Mouse (Mus musculus) 3T3-L1 (cell line): ENCODE data around the gene Zc3h4.

ENCODE experiments used
- DNase-seq: peaks from one replicate; pipeline ENCODE4 v3.0.0-alpha.2; 2015; ENCODE audit warnings: low read depth, low spot score

The Zc3h4 gene

DNA sequence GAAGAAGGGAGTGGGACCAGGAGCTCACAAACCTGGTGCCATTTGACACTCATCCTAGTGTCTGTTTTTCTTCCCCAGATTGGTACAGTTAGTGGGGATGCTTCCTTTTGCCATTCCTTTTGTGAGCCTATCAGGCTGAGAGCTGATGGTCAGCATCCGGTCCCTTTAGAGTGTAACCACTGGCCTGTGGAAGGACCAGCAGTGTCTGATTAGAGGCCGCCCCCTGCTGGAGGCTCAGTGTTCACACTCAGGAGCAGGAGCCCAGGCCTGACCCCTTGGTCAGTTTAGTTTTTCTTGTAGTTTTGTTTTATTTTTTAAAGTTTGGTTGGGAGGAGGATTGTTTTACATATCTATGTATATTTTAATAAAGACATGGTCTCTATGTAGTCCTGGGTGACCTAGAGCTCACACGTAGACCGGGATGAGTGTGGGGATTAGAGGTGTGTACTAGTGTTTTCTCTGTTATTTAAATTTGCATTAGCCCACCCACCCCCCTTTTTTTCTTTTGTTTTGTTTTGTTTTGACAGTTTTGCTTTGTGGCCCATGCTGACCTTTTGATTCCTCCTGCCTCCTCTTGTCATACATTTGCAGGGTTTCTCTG lies 25.5 kb downstream of the Zc3h4 start:
- DNase-seq, result peak; percentile 80

DNA sequence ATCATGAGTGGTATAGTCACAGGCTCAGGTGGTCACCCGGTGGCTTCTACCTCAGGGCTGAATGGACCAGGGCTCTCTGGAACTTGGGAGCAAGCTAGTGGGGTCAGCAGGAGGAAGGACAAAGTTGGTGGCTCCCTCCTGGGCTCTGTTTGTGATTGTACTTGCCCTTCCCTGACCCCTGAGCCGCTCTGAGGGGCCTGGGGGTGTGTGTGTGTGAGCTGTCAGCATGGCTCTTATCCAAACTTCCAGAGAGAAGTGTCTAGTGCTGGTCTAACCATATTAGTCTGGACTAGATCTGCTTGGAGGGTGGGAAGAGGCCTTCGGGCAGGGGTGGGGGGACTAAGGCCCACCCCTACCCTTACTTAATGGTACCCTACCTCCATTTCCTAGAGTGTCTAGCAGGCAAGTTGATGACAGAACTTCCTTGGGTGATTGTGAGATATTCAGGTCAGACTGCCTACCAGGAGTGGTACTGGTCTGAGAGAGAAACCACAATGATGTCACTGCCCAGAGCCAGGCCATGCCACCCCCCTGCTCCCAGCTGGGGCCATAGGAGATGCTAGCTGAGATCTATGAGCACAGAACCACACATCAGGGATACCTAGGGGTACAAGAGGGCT lies 32.8 kb downstream of the Zc3h4 start:
- peak; percentile 26 for DNase-seq

DNA sequence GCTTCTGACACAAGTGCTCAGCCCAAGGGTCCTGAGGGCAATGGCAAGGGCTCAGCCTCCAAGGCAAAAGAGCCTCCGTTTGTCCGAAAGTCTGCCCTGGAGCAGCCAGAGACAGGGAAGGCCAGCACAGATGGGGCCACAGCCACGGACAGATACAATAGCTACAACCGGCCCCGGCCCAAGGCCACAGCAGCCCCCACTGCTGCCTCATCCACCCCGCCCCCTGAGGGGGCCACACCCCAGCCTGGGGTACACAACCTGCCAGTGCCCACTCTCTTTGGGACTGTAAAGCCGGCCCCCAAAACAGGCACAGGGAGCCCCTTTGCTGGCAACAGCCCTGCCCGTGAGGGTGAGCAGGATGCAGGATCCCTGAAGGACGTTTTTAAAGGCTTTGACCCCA lies 34.4 kb downstream of the Zc3h4 start:
- DNase-seq, result no peak

DNA sequence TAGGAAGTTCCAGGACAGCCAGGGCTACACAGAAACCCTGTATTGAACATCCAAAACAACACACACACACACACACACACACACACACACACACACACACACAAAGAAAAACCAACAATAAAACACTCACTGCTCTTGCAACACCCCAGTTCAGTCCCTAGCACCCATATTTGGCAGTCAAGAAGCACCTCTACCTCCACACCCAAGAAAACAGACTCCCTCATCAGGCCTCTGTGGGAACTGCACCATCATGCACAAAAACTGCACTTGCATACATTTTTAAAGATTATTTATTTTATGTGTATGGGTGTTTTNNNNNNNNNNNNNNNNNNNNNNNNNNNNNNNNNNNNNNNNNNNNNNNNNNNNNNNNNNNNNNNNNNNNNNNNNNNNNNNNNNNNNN lies 40.5 kb downstream of the Zc3h4 start:
- DNase-seq, result peak; percentile 20

DNA sequence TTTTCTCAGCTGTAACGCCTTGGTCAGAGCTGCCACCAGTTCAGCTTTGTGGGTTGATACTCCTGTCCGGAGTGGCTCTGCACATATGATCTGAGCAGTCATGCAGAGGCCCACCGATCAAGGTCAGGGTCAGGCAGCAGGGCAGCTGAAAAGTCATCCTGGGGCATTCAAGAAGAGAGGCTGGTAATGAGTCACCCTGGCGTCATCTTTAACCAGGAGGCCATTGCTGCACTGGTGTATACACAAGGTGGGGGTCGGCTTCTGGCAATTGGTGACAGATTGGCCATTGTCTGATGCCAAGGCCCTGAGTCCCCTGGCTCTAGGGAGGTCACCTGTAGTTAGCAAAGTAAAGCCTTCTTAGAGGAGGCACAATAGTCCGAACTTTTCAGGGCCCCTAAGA lies 50.9 kb downstream of the Zc3h4 start:
- peak; percentile 48 for DNase-seq

DNA sequence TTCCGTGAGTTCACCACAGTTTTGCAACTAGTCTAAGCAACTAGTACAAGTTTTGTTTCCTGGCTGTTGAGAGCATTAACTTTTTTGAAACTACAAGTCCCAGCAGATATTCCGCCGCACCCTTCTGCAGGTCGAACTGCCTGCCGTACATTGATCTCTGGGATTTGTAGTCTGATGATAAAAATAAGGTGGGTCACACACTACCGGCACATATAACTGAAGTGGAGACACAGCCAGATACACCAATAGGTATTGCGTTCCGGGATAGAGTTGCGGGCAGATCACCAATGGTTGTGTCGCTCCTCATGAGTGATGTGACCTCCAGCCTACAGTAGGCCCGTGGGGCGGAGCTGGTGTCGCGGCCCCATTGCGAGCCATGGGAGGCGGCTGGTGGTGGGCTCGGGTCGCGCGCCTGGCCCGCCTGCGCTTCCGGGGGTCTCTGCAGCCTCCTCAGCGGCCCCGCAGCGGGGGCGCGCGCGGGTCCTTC lies 51.9 kb downstream of the Zc3h4 start, which contains the start of gene Tmem160:
Gene Tmem160 (plus strand): TSS at position 193 of the 487 bp plus-strand sequence.
- peak; percentile 96 for DNase-seq

DNA sequence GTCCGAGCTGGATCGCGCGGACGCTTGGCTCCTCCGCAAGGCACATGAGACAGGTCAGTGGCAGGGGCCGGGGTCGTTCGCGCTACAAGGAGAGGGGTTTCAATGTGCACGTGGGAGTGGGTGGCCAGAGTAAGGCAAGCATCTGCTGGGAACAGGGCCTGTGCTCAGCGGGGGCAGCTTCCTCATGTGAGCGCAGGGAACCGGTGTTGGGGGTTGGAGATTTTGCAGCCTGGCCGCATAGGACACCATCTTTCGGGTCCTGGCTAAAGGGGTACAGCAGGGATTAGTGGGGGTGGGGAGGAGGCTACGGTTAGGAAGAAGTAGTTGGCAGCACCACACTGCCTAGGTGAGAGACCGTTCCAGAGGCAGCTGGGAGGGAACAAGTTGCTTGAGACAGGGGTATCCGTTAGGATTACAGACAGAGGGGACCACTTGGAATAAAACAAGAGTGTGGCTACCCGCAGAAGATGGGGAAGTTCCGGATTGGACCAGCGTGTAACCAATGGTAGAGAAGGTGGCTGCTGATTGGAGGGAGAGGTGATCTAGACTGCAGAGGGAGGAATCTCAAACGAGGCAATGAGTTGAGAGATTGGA lies 52.5 kb downstream of the Zc3h4 start:
- peak; percentile 75 for DNase-seq

- no peak for DNase-seq
Observed at GRCm38 (mm10) chr7:16455016-16455415, 54.3 kb downstream of the Zc3h4 start.

DNA sequence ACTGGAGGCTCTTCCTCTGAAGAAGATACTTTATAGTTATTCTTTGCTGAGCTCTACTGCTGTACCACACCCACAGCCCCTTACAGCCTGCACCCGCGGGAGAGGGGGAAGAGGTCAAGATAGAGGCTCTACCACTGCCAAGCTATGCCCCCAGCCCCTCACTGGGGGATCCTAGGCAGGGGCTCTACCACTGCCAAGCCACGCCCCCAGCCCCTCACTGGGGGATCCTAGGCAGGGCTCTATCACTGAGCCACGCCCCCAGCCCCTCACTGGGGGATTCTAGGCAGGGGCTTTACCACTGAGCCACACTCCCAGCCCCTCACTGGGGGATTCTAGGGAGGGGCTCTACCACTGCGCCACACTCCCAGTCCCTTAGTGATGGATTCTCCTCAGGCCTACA lies 55.6 kb downstream of the Zc3h4 start:
- no peak for DNase-seq

- DNase-seq, result no peak
Observed at GRCm38 (mm10) chr7:16460566-16460965, 59.9 kb downstream of the Zc3h4 start.

GRCm38 (mm10) chr7:16461151-16461550 lies 60.4 kb downstream of the Zc3h4 start:
- DNase-seq, result no peak

DNA sequence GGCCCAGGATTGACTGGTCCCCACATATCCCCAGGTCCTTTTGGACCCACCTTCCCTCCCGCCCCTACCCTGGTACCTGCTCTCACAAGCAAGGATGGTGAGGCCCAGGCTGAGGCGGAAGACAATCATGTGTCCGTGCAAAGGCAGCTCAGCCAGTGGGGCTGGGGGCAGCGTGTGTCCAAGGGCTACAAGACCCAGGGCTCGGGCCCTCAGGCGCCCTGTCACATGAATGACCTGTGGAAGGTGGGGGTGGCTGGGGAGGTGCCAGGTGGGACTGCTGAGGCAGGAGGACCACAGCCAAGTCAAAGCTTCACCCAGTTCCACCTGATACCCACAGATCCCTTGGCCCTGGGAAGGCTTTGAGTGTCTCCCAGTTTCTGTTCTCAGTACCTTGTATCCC lies 61.0 kb downstream of the Zc3h4 start:
- DNase-seq, result no peak

DNA sequence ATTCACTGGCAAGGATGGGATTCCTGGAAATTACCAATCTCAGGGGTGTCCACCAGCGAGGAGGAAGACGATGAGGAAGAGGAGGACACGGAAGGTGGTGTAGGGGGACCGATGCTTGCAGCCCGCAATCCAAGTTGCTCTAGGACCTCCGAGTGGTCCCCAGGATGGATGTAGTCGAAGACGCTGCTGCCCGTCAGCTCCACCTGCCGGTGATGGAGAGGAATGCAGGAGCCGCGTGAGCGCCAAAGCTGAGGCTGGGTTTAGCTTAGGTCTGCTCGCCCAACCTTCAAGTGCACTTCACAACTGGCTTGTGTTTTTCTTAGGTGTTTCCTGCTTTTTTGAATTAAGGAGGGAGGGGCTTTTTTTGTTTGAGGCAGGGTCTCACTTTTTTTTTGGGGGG lies 62.5 kb downstream of the Zc3h4 start:
- peak; percentile 73 for DNase-seq

- peak; percentile 71 for DNase-seq
Observed at GRCm38 (mm10) chr7:16465160-16465559, 64.5 kb downstream of the Zc3h4 start.

DNA sequence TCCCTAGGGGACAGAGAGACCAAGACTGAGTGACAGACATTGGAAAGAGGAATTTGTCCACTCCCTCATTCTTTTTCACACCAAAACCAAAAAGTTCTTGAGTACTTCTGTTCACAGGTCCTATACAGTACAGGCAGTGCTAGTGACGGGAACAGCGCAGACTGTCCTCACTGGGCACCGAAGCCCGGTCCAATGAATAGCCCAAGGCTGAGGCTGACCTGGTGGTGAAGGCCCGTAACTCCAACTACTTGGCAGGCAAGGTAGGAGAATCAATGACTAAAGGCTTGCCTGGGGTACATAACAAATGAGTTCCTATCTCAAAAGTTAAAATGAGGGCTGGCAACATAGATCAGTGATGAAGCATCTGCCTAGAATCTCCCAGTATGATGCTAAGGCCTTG lies 64.9 kb downstream of the Zc3h4 start:
- DNase-seq, result no peak

- DNase-seq, result peak; percentile 49
Observed at GRCm38 (mm10) chr7:16466565-16466964, 65.9 kb downstream of the Zc3h4 start.

DNA sequence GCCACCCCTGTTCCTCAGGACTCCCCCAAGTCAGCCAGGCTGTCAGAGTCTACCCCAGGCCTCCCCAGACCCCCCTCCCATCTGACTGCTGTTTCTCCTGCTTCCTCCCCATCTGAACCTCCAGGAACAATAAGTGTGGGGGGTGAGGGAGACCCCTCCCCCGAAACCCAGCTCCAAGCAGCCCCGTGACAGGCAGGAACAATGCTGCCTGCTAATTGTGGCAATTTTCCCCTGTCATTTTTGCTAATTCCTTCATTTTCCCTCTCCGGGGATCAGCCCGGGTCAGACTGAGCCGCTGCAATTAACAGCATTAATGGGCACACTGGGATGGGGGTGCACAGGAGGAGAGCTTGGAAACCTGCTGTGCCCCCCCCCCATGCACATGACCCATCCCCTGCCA lies 67.4 kb downstream of the Zc3h4 start:
- DNase-seq, result no peak

DNA sequence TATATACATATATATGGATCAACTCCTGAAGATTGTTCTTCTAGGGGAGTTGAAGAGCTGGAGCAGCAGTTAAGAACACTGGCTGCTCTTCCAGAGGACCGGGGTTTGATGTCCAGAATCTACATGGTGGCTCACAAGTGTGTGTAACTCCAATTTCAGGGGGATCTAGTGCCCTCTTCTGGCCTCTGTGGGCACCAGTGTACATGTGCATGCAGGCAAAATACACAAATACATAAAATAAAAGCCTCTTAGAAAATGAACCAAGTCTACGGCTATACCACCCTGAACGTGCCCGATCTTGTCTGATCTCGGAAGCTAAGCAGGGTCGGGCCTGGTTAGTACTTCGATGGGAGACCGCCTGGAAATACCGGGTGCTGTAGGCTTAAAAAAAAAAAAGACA lies 70.8 kb downstream of the Zc3h4 start:
- DNase-seq, result peak; percentile 48

GRCm38 (mm10) chr7:16472116-16472709 lies 71.5 kb downstream of the Zc3h4 start:
- DNase-seq, result no peak

DNA sequence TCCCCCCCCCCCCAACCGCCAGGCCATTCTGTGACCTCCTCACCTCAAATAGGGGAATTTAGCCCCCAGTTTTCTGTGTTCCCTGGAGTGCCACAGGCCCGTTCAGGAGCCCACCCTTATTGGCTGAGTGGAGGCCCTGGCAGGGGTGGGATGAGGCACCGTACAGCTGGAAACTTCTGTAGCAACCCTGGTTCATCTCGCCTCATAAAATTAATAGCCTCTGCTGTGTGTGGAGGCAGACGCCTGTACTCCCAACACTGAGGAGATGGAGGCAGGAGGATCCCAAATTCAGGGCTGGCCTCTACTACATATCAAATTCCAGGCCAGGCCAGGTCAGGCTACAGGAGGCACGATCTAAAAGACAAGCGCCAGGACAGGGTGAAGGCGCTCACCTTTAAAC lies 73.1 kb downstream of the Zc3h4 start:
- DNase-seq, result no peak

- no peak for DNase-seq
Observed at GRCm38 (mm10) chr7:16474445-16474844, 73.7 kb downstream of the Zc3h4 start.

- DNase-seq, result no peak
Observed at GRCm38 (mm10) chr7:16475321-16475720, 74.6 kb downstream of the Zc3h4 start.
